In genomic region chr4:53512131-53512916, GRCm38 (mm10) we compare ENCODE assay signal across 8 mouse cellular contexts.
DNase-seq lines count a peak whose midpoint lies in the region; ATAC-seq and TF ChIP-seq lines count a peak whose summit lies in the region.

No protein-coding gene starts in this region.

- H3K9ac ChIP-seq in hindbrain, embryonic 11.5 days (ENCODE audit: low read depth, low read length) = no peak overlapping the region
- no peak overlapping the region; the same call in 1 of the 2 replicates for H3K9ac ChIP-seq in heart, adult 2 months (ENCODE audit: low read depth, low read length)
- H3K9ac ChIP-seq in kidney, embryonic 16.5 days (replicated peaks; ENCODE audit: low read length) = no peak overlapping the region
- no peak overlapping the region for H3K9ac ChIP-seq in lung, embryonic 15.5 days

- no peak for DNase-seq in hindbrain, embryonic 10.5 days (ENCODE audit: low spot score)
- no peak for DNase-seq in hindbrain, embryonic 11.5 days (ENCODE audit: low spot score)
- peak; percentile 33 to 36 for DNase-seq in heart, adult 2 months
- peak; percentile 68 to 70 for DNase-seq in right cerebral cortex, adult 2 months (ENCODE audit: low spot score in 2 of 2)
- no peak for DNase-seq in ovary, postnatal 10 days (ENCODE audit: low spot score)

- no peak overlapping the region for H3K4me2 ChIP-seq in hindbrain, embryonic 11.5 days (replicated peaks; ENCODE audit: low read depth, low read length)
- H3K4me2 ChIP-seq in kidney, embryonic 16.5 days (replicated peaks; ENCODE audit: low read depth, low read length) = 0 out of 2 replicates have a peak overlapping the region, but pooled peaks have one; percentile 6
- H3K4me2 ChIP-seq in lung, embryonic 15.5 days = peak overlapping the region; percentile 8; the same call in 1 of the 2 replicates

- intact Hi-C loops in heart, adult 2 months (cut with DNase I) = no loop called here

- no peaks in the 10 kb centered on the region for H3K36me3 ChIP-seq in hindbrain, embryonic 10.5 days
- no peaks in the 10 kb centered on the region for H3K36me3 ChIP-seq in hindbrain, embryonic 11.5 days (ENCODE audit: control insufficient read depth, insufficient read depth, low read length)
- H3K36me3 ChIP-seq in heart, adult 2 months (ENCODE audit: control insufficient read depth, insufficient read depth, low read length) = peaks cover 8% of the 10 kb centered on the region
- no peaks in the 10 kb centered on the region for H3K36me3 ChIP-seq in kidney, embryonic 16.5 days (ENCODE audit: insufficient read depth, low read length)
- H3K36me3 ChIP-seq in lung, embryonic 15.5 days = no peaks in the 10 kb centered on the region

- H3K4me1 ChIP-seq in hindbrain, embryonic 10.5 days (replicated peaks) = peaks cover 18% of the 10 kb centered on the region
- no peaks in the 10 kb centered on the region for H3K4me1 ChIP-seq in hindbrain, embryonic 11.5 days (replicated peaks; ENCODE audit: control insufficient read depth, insufficient read depth, low read length)
- H3K4me1 ChIP-seq in heart, adult 2 months (ENCODE audit: control insufficient read depth, insufficient read depth, low read length) = peaks cover 15% of the 10 kb centered on the region
- H3K4me1 ChIP-seq in kidney, embryonic 16.5 days (ENCODE audit: insufficient read depth, low read length) = peaks cover 21% of the 10 kb centered on the region
- peaks cover 29% of the 10 kb centered on the region for H3K4me1 ChIP-seq in lung, embryonic 15.5 days

- no peak overlapping the region for H3K4me3 ChIP-seq in hindbrain, embryonic 10.5 days
- H3K4me3 ChIP-seq in hindbrain, embryonic 11.5 days (ENCODE audit: low read depth, low read length) = no peak overlapping the region
- no peak overlapping the region for H3K4me3 ChIP-seq in heart, adult 2 months
- no peak overlapping the region for H3K4me3 ChIP-seq in kidney, embryonic 16.5 days (ENCODE audit: low read length)
- H3K4me3 ChIP-seq in lung, embryonic 15.5 days = no peak overlapping the region

- H3K9me3 ChIP-seq in hindbrain, embryonic 10.5 days = no peaks in the 10 kb centered on the region
- H3K9me3 ChIP-seq in hindbrain, embryonic 11.5 days (ENCODE audit: control insufficient read depth, low read length) = no peaks in the 10 kb centered on the region
- no peaks in the 10 kb centered on the region for H3K9me3 ChIP-seq in kidney, embryonic 16.5 days (ENCODE audit: low read length)
- no peaks in the 10 kb centered on the region for H3K9me3 ChIP-seq in lung, embryonic 15.5 days

- no peak for TF ChIP-seq EP300 in heart, adult 2 months (IDR thresholded peaks at IDR 0.05; ENCODE audit: insufficient read depth, low read depth, low read length)

- no peaks in the 10 kb centered on the region for H3K27me3 ChIP-seq in hindbrain, embryonic 10.5 days (ENCODE audit: insufficient read depth, poor library complexity, severe bottlenecking)
- H3K27me3 ChIP-seq in hindbrain, embryonic 11.5 days (ENCODE audit: control insufficient read depth, insufficient read depth, low read length) = no peaks in the 10 kb centered on the region
- H3K27me3 ChIP-seq in heart, adult 2 months (ENCODE audit: control insufficient read depth, insufficient read depth, low read length) = no peaks in the 10 kb centered on the region
- no peaks in the 10 kb centered on the region for H3K27me3 ChIP-seq in kidney, embryonic 16.5 days (ENCODE audit: insufficient read depth, low read length)
- no peaks in the 10 kb centered on the region for H3K27me3 ChIP-seq in lung, embryonic 15.5 days

- H3K79me2 ChIP-seq in heart, adult 2 months (replicated peaks; ENCODE audit: control insufficient read depth, insufficient read depth, low read length) = no peaks in the 10 kb centered on the region

- WGBS in hindbrain, embryonic 10.5 days = 73% methylated on average over 15 of the region's 15 CpGs
- WGBS in hindbrain, embryonic 11.5 days = 65% methylated on average over 15 of the region's 15 CpGs
- WGBS in heart, adult 2 months = 55% methylated on average over 15 of the region's 15 CpGs
- 31% methylated on average over 15 of the region's 15 CpGs for WGBS in kidney, embryonic 16.5 days
- WGBS in lung, embryonic 15.5 days = 38% methylated on average over 15 of the region's 15 CpGs

- peak overlapping the region; percentile 5; the same call in 1 of the 2 replicates for H3K27ac ChIP-seq in hindbrain, embryonic 10.5 days
- no peak overlapping the region for H3K27ac ChIP-seq in hindbrain, embryonic 11.5 days (ENCODE audit: low read depth, low read length)
- 0 out of 2 replicates have a peak overlapping the region, but pooled peaks have one; percentile 29 for H3K27ac ChIP-seq in heart, adult 2 months
- H3K27ac ChIP-seq in kidney, embryonic 16.5 days (ENCODE audit: low read length) = peak overlapping the region; percentile 71
- H3K27ac ChIP-seq in lung, embryonic 15.5 days = peak overlapping the region; percentile 50

- ATAC-seq in hindbrain, embryonic 11.5 days (ENCODE audit: low FRiP score) = no peak
- peak; percentile 62 for ATAC-seq in cerebellum, adult (ENCODE audit: insufficient number of reproducible peaks, low FRiP score, low TSS enrichment)
- peak; percentile 78 for ATAC-seq in kidney, embryonic 16.5 days (ENCODE audit: low FRiP score, low TSS enrichment)
- peak; percentile 75; the same call in 1 of the 2 replicates for ATAC-seq in lung, embryonic 15.5 days (ENCODE audit: borderline replicate concordance, extremely low read depth, low FRiP score, low TSS enrichment)

- no peak for TF ChIP-seq CTCF in heart, adult 2 months (IDR thresholded peaks at IDR 0.05)

- no peak for TF ChIP-seq POLR2A in heart, adult 2 months (IDR thresholded peaks at IDR 0.05; ENCODE audit: insufficient read depth, low read depth, low read length)

Comparison
In these comparisons a context has a peak if more than half of its experiments do, and no peak if none do; other contexts are left out.
1. DNase-seq: peak in heart, adult 2 months (2 of 2) and right cerebral cortex, adult 2 months (2 of 2); none in hindbrain, embryonic 10.5 days (single experiment), hindbrain, embryonic 11.5 days (single experiment) and ovary, postnatal 10 days (single experiment).